Mouse (Mus musculus) midbrain, embryonic 13.5 days (tissue): Measurements from ENCODE around the gene C2cd2. TPM values are rescaled to one million over a fixed set of nuclear protein-coding genes. Genes with fewer than 3 reads are reported as not detected.
A peak's percentile ranks its signal among the peaks of the same experiment; 100 is the strongest.
"Not testable (repeated sequence)": the region's sequence is repeated elsewhere in the genome, so short reads cannot be mapped to it uniquely, and the experiment has no call there.

ENCODE experiments used
- ATAC-seq: fragments of 200-750 bp; cut with Nextera tagmentation; 2 replicates; pipeline ENCODE4 v1.8.0; 2017; ENCODE audit warnings: mild to moderate bottlenecking, moderate TSS enrichment, moderate library complexity
- H3K27ac ChIP-seq: fragments of 300-500 bp; sonication (generic); 2 replicates; pipeline ENCODE4 v1.5.1; 2015; ENCODE audit warnings: inconsistent platforms, mild to moderate bottlenecking, moderate library complexity
- H3K27me3 ChIP-seq: fragments of 300-500 bp; sonication (generic); 2 replicates; pipeline ENCODE4 v1.6.1; 2015; ENCODE audit warnings: mild to moderate bottlenecking, inconsistent platforms
- H3K36me3 ChIP-seq: fragments of 300-500 bp; sonication (generic); 2 replicates; pipeline ENCODE4 v1.6.1; 2015; ENCODE audit warnings: mild to moderate bottlenecking, inconsistent platforms
- H3K4me1 ChIP-seq: fragments of 300-500 bp; sonication (generic); replicated peaks from 2 replicates; pipeline ENCODE4 v1.6.1; 2015; ENCODE audit warnings: inconsistent platforms
- H3K4me2 ChIP-seq: fragments of 300-500 bp; sonication (generic); replicated peaks from 2 replicates; pipeline ENCODE4 v1.6.1; 2015; ENCODE audit warnings: moderate library complexity, mild to moderate bottlenecking, inconsistent platforms
- H3K4me3 ChIP-seq: fragments of 300-500 bp; sonication (generic); replicated peaks from 2 replicates; pipeline ENCODE4 v1.5.1; 2015; ENCODE audit warnings: mild to moderate bottlenecking, inconsistent platforms
- H3K9ac ChIP-seq: fragments of 300-500 bp; sonication (generic); replicated peaks from 2 replicates; pipeline ENCODE4 v1.6.1; 2015; ENCODE audit warnings: mild to moderate bottlenecking, inconsistent platforms
- H3K9me3 ChIP-seq: fragments of 300-500 bp; sonication (generic); 2 replicates; pipeline ENCODE4 v1.6.1; 2016; ENCODE audit warnings: mild to moderate bottlenecking, inconsistent platforms
- WGBS: fragments of 180-500 bp; shearing (Covaris S2); methylation state at CpG from one replicate; pipeline ENCODE4 v1.1.7; 2015; 5-methylcytosine and 5-hydroxymethylcytosine counted together
- polyA plus RNA-seq: library from polyadenylated mRNA; unstranded; fragments of >200 nt; fragmentation: Nextera tagmentation; extraction: Ambion mirVana; gene quantifications from 2 replicates; pipeline ENCODE4 v1.2.1, GENCODE M21; 2015

Gene C2cd2
- polyA plus RNA-seq = 10.8 and 12.2 TPM in 2 replicates

GRCm38 (mm10) chr16:97962151-97962948 lies at the start of gene C2cd2, which contains the start of gene Zbtb21:
TSS of gene C2cd2 (minus strand) at chr16:97962598.
TSS of gene Zbtb21 (minus strand) at chr16:97962622.
- Histone ChIP-seq H3K27ac (peak within 1 kb of the TSS; percentile 97), H3K4me2 (peak within 1 kb of the TSS; percentile 75), H3K9ac (peak within 1 kb of the TSS; percentile 92), H3K4me1 (peaks cover 19% of the 10 kb centered on the region), H3K36me3 (no peaks in the 10 kb centered on the region), H3K9me3 (no peaks in the 10 kb centered on the region), H3K4me3 (peak within 1 kb of the TSS; percentile 83), H3K27me3 (no peaks in the 10 kb centered on the region)
- ATAC-seq = peak; percentile 99
- under 1% methylated on average over 78 of the region's 78 CpGs for WGBS

GRCm38 (mm10) chr16:97997383-97997731 lies 35.0 kb upstream of the C2cd2 start:
- Histone ChIP-seq H3K4me2 (peak overlapping the region; percentile 85), H3K9me3 (peaks cover 11% of the 10 kb centered on the region), H3K9ac (peak overlapping the region; percentile 64), H3K36me3 (peaks cover 12% of the 10 kb centered on the region; the same call in 1 of the 2 replicates), H3K4me3 (peak overlapping the region; percentile 56), H3K4me1 (peaks cover 14% of the 10 kb centered on the region)
- ATAC-seq, H3K27me3 ChIP-seq, H3K27ac ChIP-seq: not testable (repeated sequence)
- WGBS = 2% methylated on average over 8 of the region's 8 CpGs

GRCm38 (mm10) chr16:97996616-97997382 lies 34.4 kb upstream of the C2cd2 start, which contains the start of gene B230307C23Rik:
TSS of gene B230307C23Rik (plus strand) at chr16:97997315.
- Histone ChIP-seq H3K4me3 (peak within 1 kb of the TSS; percentile 56), H3K9me3 (peaks cover 5% of the 10 kb centered on the region; the same call in 1 of the 2 replicates), H3K4me2 (peak within 1 kb of the TSS; percentile 85), H3K36me3 (peaks cover 7% of the 10 kb centered on the region; the same call in 1 of the 2 replicates), H3K27me3 (no peaks in the 10 kb centered on the region), H3K4me1 (peaks cover 14% of the 10 kb centered on the region), H3K27ac (no peak within 1 kb of the TSS), H3K9ac (peak within 1 kb of the TSS; percentile 64)
- WGBS = 1% methylated on average over 22 of the region's 22 CpGs
- peak; percentile 99 for ATAC-seq

GRCm38 (mm10) chr16:97995849-97996615 lies 33.6 kb upstream of the C2cd2 start:
- Histone ChIP-seq H3K9me3 (peaks cover 5% of the 10 kb centered on the region; the same call in 1 of the 2 replicates), H3K4me1 (peaks cover 14% of the 10 kb centered on the region), H3K27ac (no peak overlapping the region), H3K9ac (peak overlapping the region; percentile 64; the same call in 1 of the 2 replicates), H3K4me3 (peak overlapping the region; percentile 56), H3K4me2 (peak overlapping the region; percentile 85), H3K36me3 (peaks cover 7% of the 10 kb centered on the region; the same call in 1 of the 2 replicates), H3K27me3 (no peaks in the 10 kb centered on the region)
- 16% methylated on average over 1 of the region's 1 CpGs for WGBS
- no peak for ATAC-seq

- H3K9ac ChIP-seq, H3K4me3 ChIP-seq, H3K9me3 ChIP-seq, H3K36me3 ChIP-seq, H3K4me2 ChIP-seq, H3K4me1 ChIP-seq, H3K27me3 ChIP-seq, H3K27ac ChIP-seq, ATAC-seq: not testable (repeated sequence)
- WGBS = 78% methylated on average over 3 of the region's 3 CpGs
Measured at GRCm38 (mm10) chr16:97992477-97992876, 30.1 kb upstream of the C2cd2 start.

- H3K4me2 ChIP-seq = no peak overlapping the region
- no peaks in the 10 kb centered on the region for H3K27me3 ChIP-seq
- no peak for ATAC-seq
- H3K9ac ChIP-seq = no peak overlapping the region
- H3K4me3 ChIP-seq = no peak overlapping the region
- 79% methylated on average over 2 of the region's 2 CpGs for WGBS
- peaks cover 5% of the 10 kb centered on the region for H3K4me1 ChIP-seq
- no peak overlapping the region for H3K27ac ChIP-seq
- H3K9me3 ChIP-seq = no peaks in the 10 kb centered on the region; the same call in 1 of the 2 replicates
- no peaks in the 10 kb centered on the region for H3K36me3 ChIP-seq
Measured at GRCm38 (mm10) chr16:97991517-97991916, 29.1 kb upstream of the C2cd2 start.

GRCm38 (mm10) chr16:97984589-97984988 lies 22.2 kb upstream of the C2cd2 start:
- ATAC-seq = no peak
- WGBS = 60% methylated on average over 5 of the region's 5 CpGs

GRCm38 (mm10) chr16:97981362-97981761 lies 19.0 kb upstream of the C2cd2 start:
- Histone ChIP-seq H3K36me3 (no peaks in the 10 kb centered on the region), H3K4me3 (no peak overlapping the region), H3K4me2 (no peak overlapping the region), H3K9me3 (no peaks in the 10 kb centered on the region), H3K9ac (no peak overlapping the region), H3K4me1 (no peaks in the 10 kb centered on the region), H3K27me3 (no peaks in the 10 kb centered on the region), H3K27ac (no peak overlapping the region)
- no peak for ATAC-seq
- 88% methylated on average over 1 of the region's 1 CpGs for WGBS

More at GRCm38 (mm10) chr16:97984589-97984988, 22.2 kb upstream of the C2cd2 start:
- H3K9me3 ChIP-seq = no peaks in the 10 kb centered on the region; the same call in 1 of the 2 replicates
- no peaks in the 10 kb centered on the region for H3K36me3 ChIP-seq
- H3K9ac ChIP-seq = no peak overlapping the region
- no peaks in the 10 kb centered on the region for H3K27me3 ChIP-seq
- no peak overlapping the region for H3K4me3 ChIP-seq
- no peak overlapping the region for H3K4me2 ChIP-seq
- H3K27ac ChIP-seq = no peak overlapping the region
- no peaks in the 10 kb centered on the region for H3K4me1 ChIP-seq

- Histone ChIP-seq H3K9ac (no peak overlapping the region), H3K9me3 (no peaks in the 10 kb centered on the region), H3K4me1 (no peaks in the 10 kb centered on the region), H3K36me3 (no peaks in the 10 kb centered on the region), H3K27ac (no peak overlapping the region), H3K4me3 (no peak overlapping the region), H3K27me3 (no peaks in the 10 kb centered on the region), H3K4me2 (no peak overlapping the region)
- no peak for ATAC-seq
- WGBS = 88% methylated on average over 3 of the region's 3 CpGs
Measured at GRCm38 (mm10) chr16:97977722-97978121, 15.3 kb upstream of the C2cd2 start.

GRCm38 (mm10) chr16:97977277-97977676 lies 14.9 kb upstream of the C2cd2 start:
- Histone ChIP-seq H3K4me2 (no peak overlapping the region), H3K9ac (no peak overlapping the region), H3K4me3 (no peak overlapping the region), H3K4me1 (no peaks in the 10 kb centered on the region), H3K9me3 (no peaks in the 10 kb centered on the region), H3K36me3 (no peaks in the 10 kb centered on the region), H3K27ac (no peak overlapping the region), H3K27me3 (no peaks in the 10 kb centered on the region)
- 80% methylated on average over 1 of the region's 1 CpGs for WGBS
- no peak for ATAC-seq

GRCm38 (mm10) chr16:97963956-97964540 lies 1.6 kb upstream of the C2cd2 start:
- WGBS = 90% methylated on average over 3 of the region's 3 CpGs
- no peak for ATAC-seq

More at GRCm38 (mm10) chr16:97963956-97964540, 1.6 kb upstream of the C2cd2 start:
- H3K4me3 ChIP-seq = no peak overlapping the region
- H3K9me3 ChIP-seq = no peaks in the 10 kb centered on the region
- no peak overlapping the region for H3K27ac ChIP-seq
- no peak overlapping the region for H3K4me2 ChIP-seq
- H3K27me3 ChIP-seq = no peaks in the 10 kb centered on the region
- H3K9ac ChIP-seq = no peak overlapping the region
- peaks cover 19% of the 10 kb centered on the region for H3K4me1 ChIP-seq
- H3K36me3 ChIP-seq = no peaks in the 10 kb centered on the region
